Mouse (Mus musculus) adipocyte (in vitro differentiated cells): ENCODE measurements around the gene Zfp821.

ENCODE experiments used
- DNase-seq: peaks from one replicate; pipeline ENCODE4 v3.0.0-alpha.2; 2016; ENCODE audit warnings: low spot score

The Zfp821 gene

GRCm38 (mm10) chr8:109705320-109706075, at the start of gene Zfp821:
Gene Zfp821, plus strand, starts transcription at chr8:109705546.
- DNase-seq: peak; percentile 63

- no peak for DNase-seq
These were observed 48.5 kb upstream of the Zfp821 start for GRCm38 (mm10) chr8:109656860-109657259.

GRCm38 (mm10) chr8:109662328-109662727, 43.0 kb upstream of the Zfp821 start:
- DNase-seq: no peak

GRCm38 (mm10) chr8:109666616-109667015, 38.7 kb upstream of the Zfp821 start:
- no peak for DNase-seq

GRCm38 (mm10) chr8:109672656-109673055, 32.7 kb upstream of the Zfp821 start:
- DNase-seq: no peak

GRCm38 (mm10) chr8:109673596-109673995, 31.8 kb upstream of the Zfp821 start:
- DNase-seq: no peak

GRCm38 (mm10) chr8:109675896-109676643, 29.3 kb upstream of the Zfp821 start:
- no peak for DNase-seq

- no peak for DNase-seq
These were observed 23.8 kb upstream of the Zfp821 start for GRCm38 (mm10) chr8:109681535-109681934.

- no peak for DNase-seq
These were observed 23.2 kb upstream of the Zfp821 start for GRCm38 (mm10) chr8:109682120-109682519.

GRCm38 (mm10) chr8:109687248-109687647, 18.1 kb upstream of the Zfp821 start:
- no peak for DNase-seq

GRCm38 (mm10) chr8:109691769-109692168, 13.6 kb upstream of the Zfp821 start:
- peak; percentile 24 for DNase-seq

GRCm38 (mm10) chr8:109692443-109693145, 12.8 kb upstream of the Zfp821 start:
- DNase-seq: no peak

GRCm38 (mm10) chr8:109693146-109693900, 12.0 kb upstream of the Zfp821 start, which contains the start of gene Ist1:
Gene Ist1, minus strand, starts transcription at chr8:109693260.
- DNase-seq: peak; percentile 98

- DNase-seq: no peak
These were observed 11.2 kb upstream of the Zfp821 start for GRCm38 (mm10) chr8:109694154-109694553.

- no peak for DNase-seq
These were observed 7.6 kb upstream of the Zfp821 start for GRCm38 (mm10) chr8:109697754-109698153.

GRCm38 (mm10) chr8:109698477-109698876, 6.9 kb upstream of the Zfp821 start:
- DNase-seq: no peak

GRCm38 (mm10) chr8:109704565-109705319, 604 bp upstream of the Zfp821 start:
- DNase-seq: no peak

GRCm38 (mm10) chr8:109706076-109706873, 929 bp downstream of the Zfp821 start:
- no peak for DNase-seq

GRCm38 (mm10) chr8:109706874-109707237, 1.5 kb downstream of the Zfp821 start:
- DNase-seq: peak; percentile 72

GRCm38 (mm10) chr8:109707921-109708320, 2.6 kb downstream of the Zfp821 start:
- DNase-seq: no peak
